Mouse (Mus musculus) CH12.LX (cell line): ENCODE data around the gene Slc4a4. TPM values are rescaled to one million over a fixed set of nuclear protein-coding genes. Genes with fewer than 3 reads are reported as not detected.

Source experiments
- DNase-seq: peaks from one replicate; pipeline ENCODE4 v3.0.0-alpha.2; 2013; ENCODE audit errors: extremely low read depth
- H3K27ac ChIP-seq: 2 replicates; pipeline ENCODE4 v1.5.1; 2012; ENCODE audit warnings: low read depth, mild to moderate bottlenecking, control low read depth, moderate library complexity; ENCODE audit not compliant: insufficient read depth
- H3K27me3 ChIP-seq: replicated peaks from 2 replicates; pipeline ENCODE3; 2012; ENCODE audit warnings: inconsistent platforms
- H3K36me3 ChIP-seq, 2 experiments: replicated peaks in 1 of 2; 2 replicates each; pipeline versions ENCODE3 to v1.6.1; 2012; ENCODE audit warnings: inconsistent platforms in 1 of 2, low read length in 1 of 2, mild to moderate bottlenecking in 1 of 2, mixed read lengths in 1 of 2, moderate library complexity in 1 of 2; ENCODE audit not compliant: control insufficient read depth in 1 of 2, insufficient read depth in 1 of 2
- H3K4me1 ChIP-seq, 2 experiments: 2 replicates each; pipeline ENCODE4 v1.6.1; 2012; ENCODE audit warnings: inconsistent platforms in 1 of 2, moderate library complexity in 1 of 2; ENCODE audit not compliant: insufficient read depth in 2 of 2, control insufficient read depth in 1 of 2
- H3K4me2 ChIP-seq: 2 replicates; pipeline ENCODE4 v1.6.1; 2012; ENCODE audit warnings: low read depth, mild to moderate bottlenecking, control low read depth; ENCODE audit not compliant: poor library complexity, insufficient read depth, severe bottlenecking
- H3K4me3 ChIP-seq, 3 experiments: fragments of 150-350 bp in 1 of 3; sonication (generic) in 1 of 3; replicated peaks in 1 of 3; 2 replicates each; pipeline versions ENCODE3 to v1.5.1; 2011 to 2012; ENCODE audit warnings: low read depth in 2 of 3, low read length in 2 of 3, mild to moderate bottlenecking in 2 of 3, moderate library complexity in 2 of 3, control low read depth in 1 of 3, improper control_type of control experiment in 1 of 3, inconsistent platforms in 1 of 3, mixed read lengths in 1 of 3; ENCODE audit not compliant: poor library complexity in 1 of 3
- H3K79me2 ChIP-seq: replicated peaks from 2 replicates; pipeline ENCODE4 v1.6.1; 2012; ENCODE audit warnings: mild to moderate bottlenecking, moderate library complexity; ENCODE audit not compliant: control insufficient read depth, poor library complexity, insufficient read depth, severe bottlenecking; ENCODE audit errors: extremely low read depth
- H3K9ac ChIP-seq: 2 replicates; pipeline ENCODE4 v1.6.1; 2012; ENCODE audit warnings: low read depth, mild to moderate bottlenecking, control low read depth, moderate library complexity; ENCODE audit not compliant: insufficient read depth
- H3K9me3 ChIP-seq: replicated peaks from 2 replicates; pipeline ENCODE3; 2012; ENCODE audit warnings: low read length, inconsistent platforms, mixed read lengths
- CTCF ChIP-seq, 2 experiments: IDR thresholded peaks in 1 of 2; conservative IDR thresholded peaks in 1 of 2; 2 replicates each; pipeline ENCODE4 v1.5.1; 2011 to 2012; ENCODE audit warnings: low read depth in 2 of 2, low read length in 2 of 2, improper control_type of control experiment in 1 of 2, inconsistent platforms in 1 of 2, mild to moderate bottlenecking in 1 of 2, moderate library complexity in 1 of 2
- ELF1 ChIP-seq: IDR thresholded peaks from 2 replicates; pipeline ENCODE4 v1.6.1; 2014; ENCODE audit warnings: low read depth, mild to moderate bottlenecking, inconsistent platforms, low read length, improper control_type of control experiment
- EP300 ChIP-seq: IDR thresholded peaks from 2 replicates; pipeline ENCODE4 v1.6.1; 2011; ENCODE audit warnings: low read length, improper control_type of control experiment
- GABPA ChIP-seq: IDR thresholded peaks from 2 replicates; pipeline ENCODE4 v1.6.1; 2012; ENCODE audit warnings: low read depth, low read length, improper control_type of control experiment, inconsistent platforms; ENCODE audit not compliant: insufficient replicate concordance
- JUND ChIP-seq: conservative IDR thresholded peaks from 2 replicates; pipeline ENCODE4 v1.6.1; 2011; ENCODE audit warnings: low read depth, low read length, improper control_type of control experiment
- KAT2A ChIP-seq: IDR thresholded peaks from 2 replicates; pipeline ENCODE4 v1.6.1; 2012; ENCODE audit warnings: low read length, improper control_type of control experiment, inconsistent platforms; ENCODE audit not compliant: insufficient replicate concordance
- MAZ ChIP-seq: IDR thresholded peaks from 2 replicates; pipeline ENCODE4 v1.6.1; 2012; ENCODE audit warnings: low read depth, mild to moderate bottlenecking, inconsistent platforms, low read length, improper control_type of control experiment, moderate library complexity
- MEF2A ChIP-seq: IDR thresholded peaks from 2 replicates; pipeline ENCODE4 v1.6.1; 2014; ENCODE audit warnings: low read depth, mild to moderate bottlenecking, inconsistent platforms, low read length, improper control_type of control experiment, borderline replicate concordance
- MXI1 ChIP-seq: IDR thresholded peaks from 2 replicates; pipeline ENCODE4 v1.6.1; 2011; ENCODE audit warnings: mild to moderate bottlenecking, low read depth, low read length, improper control_type of control experiment
- MYC ChIP-seq: IDR thresholded peaks from 2 replicates; pipeline ENCODE4 v1.6.1; 2011; ENCODE audit warnings: low read depth, mild to moderate bottlenecking, improper control_type of control experiment, low read length
- NELFE ChIP-seq: IDR thresholded peaks from 2 replicates; pipeline ENCODE4 v1.6.1; 2011; ENCODE audit warnings: low read depth, low read length, improper control_type of control experiment
- NRF1 ChIP-seq: IDR thresholded peaks from 2 replicates; pipeline ENCODE4 v1.6.1; 2014; ENCODE audit warnings: low read depth, mild to moderate bottlenecking, inconsistent platforms, low read length, improper control_type of control experiment, moderate library complexity
- POLR2A ChIP-seq: IDR thresholded peaks from 2 replicates; pipeline ENCODE4 v1.6.1; 2011; ENCODE audit warnings: low read depth, mild to moderate bottlenecking, improper control_type of control experiment, low read length
- POLR2AphosphoS2 ChIP-seq: IDR thresholded peaks from 2 replicates; pipeline ENCODE4 v1.6.1; 2011; ENCODE audit warnings: low read depth, low read length, improper control_type of control experiment
- RAD21 ChIP-seq: IDR thresholded peaks from 2 replicates; pipeline ENCODE4 v1.6.1; 2011; ENCODE audit warnings: low read depth, mild to moderate bottlenecking, low read length, improper control_type of control experiment, moderate library complexity
- SMC3 ChIP-seq: IDR thresholded peaks from 2 replicates; pipeline ENCODE4 v1.6.1; 2011; ENCODE audit warnings: low read depth, low read length, improper control_type of control experiment
- TCF12 ChIP-seq: IDR thresholded peaks from 2 replicates; pipeline ENCODE4 v1.6.1; 2014; ENCODE audit warnings: low read depth, mild to moderate bottlenecking, inconsistent platforms, low read length, improper control_type of control experiment
- USF2 ChIP-seq: conservative IDR thresholded peaks from 2 replicates; pipeline ENCODE4 v1.6.1; 2011; ENCODE audit warnings: low read depth, low read length, improper control_type of control experiment
- dilution Hi-C: fragments of 300-500 bp; cut with MboI; formaldehyde crosslinking; loops from 2 replicates; pipeline ENCODE4 v1.14.3; 2020; ENCODE audit warnings: low sequenced_read_pairs; ENCODE audit not compliant: extremely low pct_unique_long_range_greater_than_20kb, extremely low pct_ligation_motif_present
- in situ Hi-C: fragments of 300-500 bp; cut with MboI; formaldehyde crosslinking; loops from 3 replicates; pipeline ENCODE4 v1.14.3; 2019; ENCODE audit warnings: low sequenced_read_pairs, low pct_ligation_motif_present, low pct_unique_long_range_greater_than_20kb, mixed read lengths
- polyA plus RNA-seq: library from polyadenylated mRNA; unstranded; fragments of >175 nt; gene quantifications from 2 replicates; pipeline ENCODE4 v1.2.1, GENCODE M21; 2012; ENCODE audit warnings: low read depth; ENCODE audit not compliant: insufficient read length
- total RNA-seq, 2 experiments: library from RNA; depleted of rRNA; stranded (reverse); fragments of 300-350 nt in 1 of 2; fragments of >200 nt in 1 of 2; gene quantifications; 2 replicates each; pipeline ENCODE4 v1.2.3; 2012 to 2014

The Slc4a4 gene
- total and polyA plus RNA-seq, 3 experiments = not detected

DNA sequence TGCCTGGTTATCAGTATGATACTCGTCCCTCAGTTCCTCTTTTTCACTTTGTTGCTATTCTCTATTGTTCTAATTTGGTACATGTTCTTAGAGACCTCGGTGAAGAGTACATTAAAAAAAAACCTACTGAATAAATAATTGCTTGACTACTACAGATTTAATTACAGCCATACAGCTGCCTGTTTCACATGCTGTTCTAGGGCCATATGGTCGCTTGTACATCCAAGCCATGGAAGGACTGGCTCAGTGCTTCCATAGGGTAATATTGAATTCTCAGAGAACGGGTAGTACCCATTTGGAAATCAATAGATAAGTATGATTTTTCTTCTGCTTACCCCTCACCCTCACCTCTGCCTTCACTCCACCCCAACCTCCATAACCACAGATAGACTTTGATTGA lies 215.9 kb downstream of the Slc4a4 start:
- no peak for TF ChIP-seq SMC3
- TF ChIP-seq NELFE = no peak
- no peak for TF ChIP-seq CTCF (conservative IDR thresholded peaks at IDR 0.05 in 1 of 2, IDR thresholded peaks at IDR 0.05 in 1 of 2; ENCODE audit: low read depth in 2 of 2, low read length in 2 of 2)
- no peak for TF ChIP-seq TCF12
- no peak for TF ChIP-seq JUND
- no peak for TF ChIP-seq MXI1
- TF ChIP-seq ELF1 = no peak
- TF ChIP-seq POLR2A = no peak
- TF ChIP-seq NRF1 = no peak
- no peak for TF ChIP-seq MAZ
- no peak for TF ChIP-seq KAT2A
- TF ChIP-seq POLR2AphosphoS2 = no peak
- no peak for TF ChIP-seq USF2
- no peak for TF ChIP-seq EP300
- TF ChIP-seq MYC = no peak
- no peak for TF ChIP-seq MEF2A
- dilution Hi-C loops = no loop called here
- in situ Hi-C loops = no loop called here
- Histone ChIP-seq H3K27ac (no peak overlapping the region), H3K4me2 (no peak overlapping the region), H3K4me3 (no peak overlapping the region), H3K9ac (no peak overlapping the region), H3K79me2 (no peaks in the 10 kb centered on the region), H3K9me3 (no peaks in the 10 kb centered on the region), H3K4me1 (peaks cover 0 to 5% of the 10 kb centered on the region in 2 experiments; a peak in 1 of 4 replicates), H3K27me3 (no peaks in the 10 kb centered on the region), H3K36me3 (no peaks in the 10 kb centered on the region)
- no peak for DNase-seq

DNA sequence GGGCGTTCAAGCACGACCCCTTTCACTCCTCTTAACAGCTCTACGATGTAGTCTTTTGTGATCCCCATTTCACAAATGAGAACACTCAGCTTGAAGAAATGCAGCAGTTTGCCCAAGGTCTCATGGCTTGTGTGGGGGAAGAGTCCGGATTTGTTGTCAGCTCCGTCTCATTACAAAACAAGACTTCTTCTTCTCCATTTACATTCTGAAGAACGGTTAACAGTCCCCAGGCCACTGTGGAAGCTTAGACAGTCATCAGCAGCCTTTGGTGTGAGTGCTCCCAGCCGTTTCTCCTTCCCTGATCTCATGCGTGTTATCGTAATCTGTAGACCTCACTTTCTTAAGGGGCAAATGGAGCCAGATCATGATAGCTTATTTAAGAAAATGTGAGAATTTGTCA lies 218.7 kb downstream of the Slc4a4 start:
- Histone ChIP-seq H3K27ac (no peak overlapping the region), H3K4me2 (no peak overlapping the region), H3K9ac (no peak overlapping the region), H3K27me3 (no peaks in the 10 kb centered on the region), H3K9me3 (no peaks in the 10 kb centered on the region), H3K4me3 (no peak overlapping the region), H3K36me3 (no peaks in the 10 kb centered on the region), H3K4me1 (peaks cover 0 to 5% of the 10 kb centered on the region in 2 experiments; a peak in 1 of 4 replicates), H3K79me2 (no peaks in the 10 kb centered on the region)
- DNase-seq = no peak
- no peak for TF ChIP-seq RAD21
- no peak for TF ChIP-seq GABPA
- TF ChIP-seq TCF12 = no peak
- no peak for TF ChIP-seq NRF1
- in situ Hi-C loops = no loop called here
- dilution Hi-C loops = no loop called here
